Mouse (Mus musculus): ENCODE measurements around the gene Gm26920. TPM values are rescaled to one million over a fixed set of nuclear protein-coding genes. Genes with fewer than 3 reads are reported as not detected.
A peak's percentile ranks its signal among the peaks of the same experiment; 100 is the strongest.

Gm26920 gene
- polyA plus RNA-seq, 1 experiment from 2014 or later = 1.7 TPM

GRCm38 (mm10) chr7:30017226-30017625 is 73.0 kb downstream of the Gm26920 start:
- no peak overlapping the region for H3K9ac ChIP-seq (ENCODE audit: low read depth, low read length)
- no peak for DNase-seq (ENCODE audit: low spot score)
- no peaks in the 10 kb centered on the region for H3K27me3 ChIP-seq (ENCODE audit: control insufficient read depth, insufficient read depth, low read length)
- H3K9me3 ChIP-seq (ENCODE audit: control insufficient read depth, low read length) = no peaks in the 10 kb centered on the region
- H3K4me1 ChIP-seq (replicated peaks; ENCODE audit: control insufficient read depth, insufficient read depth, low read length) = no peaks in the 10 kb centered on the region
- peaks cover 18% of the 10 kb centered on the region for H3K36me3 ChIP-seq (ENCODE audit: control insufficient read depth, insufficient read depth, low read length)
- H3K4me2 ChIP-seq (replicated peaks; ENCODE audit: low read depth, low read length) = no peak overlapping the region
- WGBS = 93% methylated on average over 6 of the region's 6 CpGs
- no peak overlapping the region for H3K4me3 ChIP-seq (ENCODE audit: low read depth, low read length)
- H3K27ac ChIP-seq (ENCODE audit: low read depth, low read length) = no peak overlapping the region
- ATAC-seq (ENCODE audit: low FRiP score) = no peak

- Histone ChIP-seq H3K27me3 (ENCODE audit: control insufficient read depth, insufficient read depth, low read length) (no peaks in the 10 kb centered on the region), H3K9ac (ENCODE audit: low read depth, low read length) (no peak overlapping the region), H3K4me1 (replicated peaks; ENCODE audit: control insufficient read depth, insufficient read depth, low read length) (peaks cover 2% of the 10 kb centered on the region; the same call in 1 of the 2 replicates), H3K27ac (ENCODE audit: low read depth, low read length) (no peak overlapping the region), H3K4me3 (ENCODE audit: low read depth, low read length) (no peak overlapping the region), H3K4me2 (replicated peaks; ENCODE audit: low read depth, low read length) (no peak overlapping the region), H3K9me3 (ENCODE audit: control insufficient read depth, low read length) (no peaks in the 10 kb centered on the region), H3K36me3 (ENCODE audit: control insufficient read depth, insufficient read depth, low read length) (peaks cover 10% of the 10 kb centered on the region)
- DNase-seq (ENCODE audit: low spot score) (peak; percentile 60), ATAC-seq (ENCODE audit: low FRiP score) (peak; percentile 20; the same call in 1 of the 2 replicates)
- 85% methylated on average over 4 of the region's 4 CpGs for WGBS
Observed at GRCm38 (mm10) chr7:30012956-30013363, 77.2 kb downstream of the Gm26920 start.

- no peak for DNase-seq (ENCODE audit: low spot score)
- H3K27ac ChIP-seq (ENCODE audit: low read depth, low read length) = no peak overlapping the region; the same call in 1 of the 2 replicates
- no peaks in the 10 kb centered on the region for H3K9me3 ChIP-seq (ENCODE audit: control insufficient read depth, low read length)
- 85% methylated on average over 10 of the region's 10 CpGs for WGBS
- H3K9ac ChIP-seq (ENCODE audit: low read depth, low read length) = no peak overlapping the region
- no peak overlapping the region for H3K4me3 ChIP-seq (ENCODE audit: low read depth, low read length)
- ATAC-seq (ENCODE audit: low FRiP score) = no peak
- no peak overlapping the region for H3K4me2 ChIP-seq (replicated peaks; ENCODE audit: low read depth, low read length)
- no peaks in the 10 kb centered on the region for H3K27me3 ChIP-seq (ENCODE audit: control insufficient read depth, insufficient read depth, low read length)
- no peaks in the 10 kb centered on the region; the same call in 1 of the 2 replicates for H3K36me3 ChIP-seq (ENCODE audit: control insufficient read depth, insufficient read depth, low read length)
- H3K4me1 ChIP-seq (replicated peaks; ENCODE audit: control insufficient read depth, insufficient read depth, low read length) = peaks cover 2% of the 10 kb centered on the region; the same call in 1 of the 2 replicates
Observed at GRCm38 (mm10) chr7:30010551-30011195, 79.5 kb downstream of the Gm26920 start.

GRCm38 (mm10) chr7:30009321-30010085 is 80.7 kb downstream of the Gm26920 start:
- DNase-seq (ENCODE audit: low spot score) (peak; percentile 59), ATAC-seq (ENCODE audit: low FRiP score) (peak; percentile 83)
- Histone ChIP-seq H3K27ac (ENCODE audit: low read depth, low read length) (peak overlapping the region; percentile 2; the same call in 1 of the 2 replicates), H3K27me3 (ENCODE audit: control insufficient read depth, insufficient read depth, low read length) (no peaks in the 10 kb centered on the region), H3K9me3 (ENCODE audit: control insufficient read depth, low read length) (no peaks in the 10 kb centered on the region), H3K4me1 (replicated peaks; ENCODE audit: control insufficient read depth, insufficient read depth, low read length) (peaks cover 2% of the 10 kb centered on the region; the same call in 1 of the 2 replicates), H3K9ac (ENCODE audit: low read depth, low read length) (no peak overlapping the region), H3K4me2 (replicated peaks; ENCODE audit: low read depth, low read length) (no peak overlapping the region), H3K4me3 (ENCODE audit: low read depth, low read length) (no peak overlapping the region), H3K36me3 (ENCODE audit: control insufficient read depth, insufficient read depth, low read length) (no peaks in the 10 kb centered on the region; the same call in 1 of the 2 replicates)
- WGBS = 58% methylated on average over 21 of the region's 21 CpGs

- 84% methylated on average over 6 of the region's 6 CpGs for WGBS
- Histone ChIP-seq H3K4me1 (replicated peaks; ENCODE audit: control insufficient read depth, insufficient read depth, low read length) (peaks cover 2% of the 10 kb centered on the region; the same call in 1 of the 2 replicates), H3K9me3 (ENCODE audit: control insufficient read depth, low read length) (no peaks in the 10 kb centered on the region), H3K27me3 (ENCODE audit: control insufficient read depth, insufficient read depth, low read length) (no peaks in the 10 kb centered on the region), H3K4me2 (replicated peaks; ENCODE audit: low read depth, low read length) (no peak overlapping the region), H3K27ac (ENCODE audit: low read depth, low read length) (no peak overlapping the region), H3K9ac (ENCODE audit: low read depth, low read length) (no peak overlapping the region), H3K36me3 (ENCODE audit: control insufficient read depth, insufficient read depth, low read length) (no peaks in the 10 kb centered on the region), H3K4me3 (ENCODE audit: low read depth, low read length) (no peak overlapping the region)
- DNase-seq (ENCODE audit: low spot score) (no peak), ATAC-seq (ENCODE audit: low FRiP score) (no peak)
Observed at GRCm38 (mm10) chr7:30008020-30008690, 82.1 kb downstream of the Gm26920 start.

- no peaks in the 10 kb centered on the region for H3K27me3 ChIP-seq (ENCODE audit: control insufficient read depth, insufficient read depth, low read length)
- H3K27ac ChIP-seq (ENCODE audit: low read depth, low read length) = no peak overlapping the region
- WGBS = 92% methylated on average over 1 of the region's 1 CpGs
- ATAC-seq (ENCODE audit: low FRiP score) = no peak
- no peak for DNase-seq (ENCODE audit: low spot score)
- H3K9me3 ChIP-seq (ENCODE audit: control insufficient read depth, low read length) = no peaks in the 10 kb centered on the region
- H3K4me3 ChIP-seq (ENCODE audit: low read depth, low read length) = no peak overlapping the region
- no peaks in the 10 kb centered on the region for H3K36me3 ChIP-seq (ENCODE audit: control insufficient read depth, insufficient read depth, low read length)
- H3K4me2 ChIP-seq (replicated peaks; ENCODE audit: low read depth, low read length) = no peak overlapping the region
- peaks cover 2% of the 10 kb centered on the region; the same call in 1 of the 2 replicates for H3K4me1 ChIP-seq (replicated peaks; ENCODE audit: control insufficient read depth, insufficient read depth, low read length)
- H3K9ac ChIP-seq (ENCODE audit: low read depth, low read length) = no peak overlapping the region
Observed at GRCm38 (mm10) chr7:30007601-30008000, 82.6 kb downstream of the Gm26920 start.

Other genes with a start within 250 kb of the Gm26920 start
- 10.7 and 12.4 TPM in 2 replicates for gene Zfp940, start 236.7 kb downstream of the Gm26920 start, polyA plus RNA-seq (2014; fragmentation: Nextera tagmentation; extraction: Ambion mirVana)
- gene Zfp420, start 230.4 kb downstream of the Gm26920 start, polyA plus RNA-seq (2014; fragmentation: Nextera tagmentation; extraction: Ambion mirVana) = 11.7 and 13.5 TPM in 2 replicates
- gene Zfp27, start 183.8 kb downstream of the Gm26920 start, polyA plus RNA-seq (2014; fragmentation: Nextera tagmentation; extraction: Ambion mirVana) = 12.8 and 14.4 TPM in 2 replicates
- 8.2 and 8.8 TPM in 2 replicates for gene Zfp383, start 182.2 kb downstream of the Gm26920 start, polyA plus RNA-seq (2014; fragmentation: Nextera tagmentation; extraction: Ambion mirVana)
- 12.5 and 13.7 TPM in 2 replicates for gene Zfp74, start 136.3 kb downstream of the Gm26920 start, polyA plus RNA-seq (2014; fragmentation: Nextera tagmentation; extraction: Ambion mirVana)
- gene Zfp568, start 106.5 kb downstream of the Gm26920 start, polyA plus RNA-seq (2014; fragmentation: Nextera tagmentation; extraction: Ambion mirVana) = 15.0 and 18.0 TPM in 2 replicates
- gene Zfp14, start 39.0 kb downstream of the Gm26920 start, polyA plus RNA-seq (2014; fragmentation: Nextera tagmentation; extraction: Ambion mirVana) = 5.6 and 7.6 TPM in 2 replicates
- 8.3 and 8.6 TPM in 2 replicates for gene Zfp82, start 17.5 kb downstream of the Gm26920 start, polyA plus RNA-seq (2014; fragmentation: Nextera tagmentation; extraction: Ambion mirVana)
- gene Zfp566, start 117 bp upstream of the Gm26920 start, polyA plus RNA-seq (2014; fragmentation: Nextera tagmentation; extraction: Ambion mirVana) = 14.6 and 15.6 TPM in 2 replicates
- gene Zfp260, start 4.4 kb upstream of the Gm26920 start, polyA plus RNA-seq (2014; fragmentation: Nextera tagmentation; extraction: Ambion mirVana) = 128 and 132 TPM in 2 replicates
- 5.8 and 7.6 TPM in 2 replicates for gene Zfp382, start 31.5 kb upstream of the Gm26920 start, polyA plus RNA-seq (2014; fragmentation: Nextera tagmentation; extraction: Ambion mirVana)
- 16.3 and 26.1 TPM in 2 replicates for gene Zfp146, start 79.3 kb upstream of the Gm26920 start, polyA plus RNA-seq (2014; fragmentation: Nextera tagmentation; extraction: Ambion mirVana)
- gene Cox7a1, start 93.7 kb upstream of the Gm26920 start, polyA plus RNA-seq (2014; fragmentation: Nextera tagmentation; extraction: Ambion mirVana) = 4.3 and 4.5 TPM in 2 replicates
- 56.3 and 64.0 TPM in 2 replicates for gene Capns1, start 108.4 kb upstream of the Gm26920 start, polyA plus RNA-seq (2014; fragmentation: Nextera tagmentation; extraction: Ambion mirVana)
- 171 and 176 TPM in 2 replicates for gene Polr2i, start 141.5 kb upstream of the Gm26920 start, polyA plus RNA-seq (2014; fragmentation: Nextera tagmentation; extraction: Ambion mirVana)
- gene Tbcb, start 141.9 kb upstream of the Gm26920 start, polyA plus RNA-seq (2014; fragmentation: Nextera tagmentation; extraction: Ambion mirVana) = 278 and 293 TPM in 2 replicates
- not detected in 2 replicates for gene Ovol3, start 145.3 kb upstream of the Gm26920 start, polyA plus RNA-seq (2014; fragmentation: Nextera tagmentation; extraction: Ambion mirVana)
- gene Thap8, start 189.7 kb upstream of the Gm26920 start, polyA plus RNA-seq (2014; fragmentation: Nextera tagmentation; extraction: Ambion mirVana) = 0.25 and 0.32 TPM in 2 replicates
- gene Wdr62, start 190.0 kb upstream of the Gm26920 start, polyA plus RNA-seq (2014; fragmentation: Nextera tagmentation; extraction: Ambion mirVana) = 5.9 and 8.5 TPM in 2 replicates
- 66.7 and 78.4 TPM in 2 replicates for gene Clip3, start 201.3 kb upstream of the Gm26920 start, polyA plus RNA-seq (2014; fragmentation: Nextera tagmentation; extraction: Ambion mirVana)
- gene Alkbh6, start 218.3 kb upstream of the Gm26920 start, polyA plus RNA-seq (2014; fragmentation: Nextera tagmentation; extraction: Ambion mirVana) = 82.1 and 85.2 TPM in 2 replicates
- 17.4 and 18.7 TPM in 2 replicates for gene Syne4, start 224.4 kb upstream of the Gm26920 start, polyA plus RNA-seq (2014; fragmentation: Nextera tagmentation; extraction: Ambion mirVana)
- gene E130208F15Rik, start 231.3 kb upstream of the Gm26920 start, polyA plus RNA-seq (2014; fragmentation: Nextera tagmentation; extraction: Ambion mirVana) = 1.4 and 3.3 TPM in 2 replicates
- gene Sdhaf1, start 233.5 kb upstream of the Gm26920 start, polyA plus RNA-seq (2014; fragmentation: Nextera tagmentation; extraction: Ambion mirVana) = 20.9 and 23.2 TPM in 2 replicates